Mouse (Mus musculus): ENCODE measurements around the gene Ndufa7. TPM values are rescaled to one million over a fixed set of nuclear protein-coding genes. Genes with fewer than 3 reads are reported as not detected.
"Not testable (repeated sequence)": the region's sequence is repeated elsewhere in the genome, so short reads cannot be mapped to it uniquely, and the experiment has no call there.

The Ndufa7 gene
- total RNA-seq, 4 experiments from 2014 or later, result 196 to 215 (median 203) TPM

GRCm38 (mm10) chr17:33874411-33874810, 50.0 kb downstream of the Ndufa7 start:
- DNase-seq (ENCODE audit: low spot score in 2 of 2), result no peak

- DNase-seq (ENCODE audit: low spot score in 2 of 2), result not testable (repeated sequence)
Observed at GRCm38 (mm10) chr17:33875797-33876196, 51.4 kb downstream of the Ndufa7 start.

- DNase-seq (ENCODE audit: low spot score in 2 of 2), result not testable (repeated sequence)
Observed at GRCm38 (mm10) chr17:33884320-33884719, 59.9 kb downstream of the Ndufa7 start.

- DNase-seq (ENCODE audit: low spot score in 2 of 2), result not testable (repeated sequence)
Observed at GRCm38 (mm10) chr17:33887802-33888201, 63.4 kb downstream of the Ndufa7 start.

Small RNA genes lying within 50 kb of the gene (microRNA-seq; reads per million reads assigned to microRNA genes)
- 0 reads per million in 2 experiments for gene Gm27740

Other genes with a start within 250 kb of the Ndufa7 start
- 10 to 100 TPM; 51.2 to 62.6 (median 52.6) TPM for gene Zfp414, start 195.5 kb upstream of the Ndufa7 start, total RNA-seq (2022)
- 1 to 10 TPM in 2 of 4 experiments, under 1 TPM in 2; 0.36 to 1.3 (median 0.96) TPM for gene Pram1, start 186.5 kb upstream of the Ndufa7 start, total RNA-seq (2022)
- 100 to 1,000 TPM; 131 to 157 (median 141) TPM for gene Hnrnpm, start 137.7 kb upstream of the Ndufa7 start, total RNA-seq (2022)
- 10 to 100 TPM; 73.7 to 87.2 (median 80.7) TPM for gene March2, start 105.9 kb upstream of the Ndufa7 start, total RNA-seq (2022)
- 100 to 1,000 TPM; 272 to 320 (median 292) TPM for gene Rab11b, start 64.0 kb upstream of the Ndufa7 start, total RNA-seq (2022)
- gene Angptl4, start 42.7 kb upstream of the Ndufa7 start, total RNA-seq (2022), result 1 to 10 TPM; 1.7 to 3.0 (median 2.2) TPM
- 10 to 100 TPM; 26.9 to 41.2 (median 31.4) TPM for gene Kank3, start 14.1 kb upstream of the Ndufa7 start, total RNA-seq (2022)
- 100 to 1,000 TPM; 686 to 890 (median 782) TPM for gene Rps28, start within 50 bp of the Ndufa7 start, total RNA-seq (2022)
- 10 to 100 TPM; 22.8 to 26.0 (median 25.1) TPM for gene Cd320, start 18.5 kb downstream of the Ndufa7 start, total RNA-seq (2022)
- not detected for gene Gm7029, start 49.3 kb downstream of the Ndufa7 start, total RNA-seq (2022)
- gene Kifc1, start 66.1 kb downstream of the Ndufa7 start, total RNA-seq (2022), result 1 to 10 TPM; 1.9 to 2.6 (median 2.5) TPM
- gene Platr17, start 80.6 kb downstream of the Ndufa7 start, total RNA-seq (2022), result 1 to 10 TPM in 2 of 4 experiments, not detected in 2; 1.4 to 1.8 TPM
- gene Daxx, start 84.8 kb downstream of the Ndufa7 start, total RNA-seq (2022), result 10 to 100 TPM; 24.2 to 27.1 (median 26.1) TPM
- gene Tapbp, start 91.3 kb downstream of the Ndufa7 start, total RNA-seq (2022), result 10 to 100 TPM; 39.9 to 87.4 (median 58.2) TPM
- gene Zbtb22, start 91.3 kb downstream of the Ndufa7 start, total RNA-seq (2022), result 10 to 100 TPM; 28.8 to 36.0 (median 32.5) TPM
- gene Rgl2, start 105.0 kb downstream of the Ndufa7 start, total RNA-seq (2022), result 10 to 100 TPM; 64.3 to 90.9 (median 81.8) TPM
- gene Pfdn6, start 115.8 kb downstream of the Ndufa7 start, total RNA-seq (2022), result 10 to 100 TPM; 68.7 to 93.1 (median 76.1) TPM
- 10 to 100 TPM; 13.2 to 17.4 (median 14.9) TPM for gene Wdr46, start 116.1 kb downstream of the Ndufa7 start, total RNA-seq (2022)
- 1 to 10 TPM; 4.7 to 7.4 (median 6.9) TPM for gene B3galt4, start 126.9 kb downstream of the Ndufa7 start, total RNA-seq (2022)
- 10 to 100 TPM; 81.4 to 91.3 (median 81.9) TPM for gene Vps52, start 131.2 kb downstream of the Ndufa7 start, total RNA-seq (2022)
- gene Rps18, start 131.4 kb downstream of the Ndufa7 start, total RNA-seq (2022), result 100 to 1,000 TPM; 273 to 401 (median 339) TPM
- gene H2-K1, start 175.8 kb downstream of the Ndufa7 start, total RNA-seq (2022), result 100 to 1,000 TPM in 1 of 4 experiments, 10 to 100 TPM in 3; 29.6 to 138 (median 63.9) TPM
- gene Ring1, start 200.1 kb downstream of the Ndufa7 start, total RNA-seq (2022), result 10 to 100 TPM; 34.8 to 44.1 (median 42.7) TPM
- 10 to 100 TPM; 57.9 to 62.2 (median 58.3) TPM for gene H2-Ke6, start 203.5 kb downstream of the Ndufa7 start, total RNA-seq (2022)
- gene Slc39a7, start 207.1 kb downstream of the Ndufa7 start, total RNA-seq (2022), result 100 to 1,000 TPM in 1 of 4 experiments, 10 to 100 TPM in 3; 77.1 to 106 (median 92.6) TPM
- gene Rxrb, start 207.2 kb downstream of the Ndufa7 start, total RNA-seq (2022), result 10 to 100 TPM; 70.8 to 85.4 (median 78.0) TPM
- 10 to 100 TPM; 22.6 to 30.2 (median 27.5) TPM for gene Col11a2, start 214.9 kb downstream of the Ndufa7 start, total RNA-seq (2022)

Data from layer of hippocampus, adult 8-10 months (tissue).